Mouse (Mus musculus) liver, embryonic 15.5 days (tissue): Measurements from ENCODE around the gene Eea1. TPM values are rescaled to one million over a fixed set of nuclear protein-coding genes. Genes with fewer than 3 reads are reported as not detected.
"Not testable (repeated sequence)": the region's sequence is repeated elsewhere in the genome, so short reads cannot be mapped to it uniquely, and the experiment has no call there.

Source experiments
- ATAC-seq: fragments of 200-750 bp; cut with Nextera tagmentation; 2 replicates; pipeline ENCODE4 v1.8.0; 2017; ENCODE audit warnings: moderate number of reproducible peaks, mild to moderate bottlenecking, moderate library complexity; ENCODE audit not compliant: insufficient read depth
- H3K27ac ChIP-seq: fragments of 300-500 bp; sonication (generic); replicated peaks from 2 replicates; pipeline ENCODE4 v1.5.1; 2015; ENCODE audit warnings: mild to moderate bottlenecking, inconsistent platforms
- H3K27me3 ChIP-seq: fragments of 300-500 bp; sonication (generic); 2 replicates; pipeline ENCODE4 v1.6.1; 2015; ENCODE audit warnings: mild to moderate bottlenecking, inconsistent platforms
- H3K36me3 ChIP-seq: fragments of 300-500 bp; sonication (generic); replicated peaks from 2 replicates; pipeline ENCODE4 v1.6.1; 2015; ENCODE audit warnings: moderate library complexity, mild to moderate bottlenecking, inconsistent platforms
- H3K4me1 ChIP-seq: fragments of 300-500 bp; sonication (generic); replicated peaks from 2 replicates; pipeline ENCODE4 v1.6.1; 2015; ENCODE audit warnings: inconsistent platforms
- H3K4me2 ChIP-seq: fragments of 300-500 bp; sonication (generic); 2 replicates; pipeline ENCODE4 v1.6.1; 2015; ENCODE audit warnings: moderate library complexity, mild to moderate bottlenecking, inconsistent platforms
- H3K4me3 ChIP-seq: fragments of 300-500 bp; sonication (generic); replicated peaks from 2 replicates; pipeline ENCODE4 v1.5.1; 2015; ENCODE audit warnings: mild to moderate bottlenecking, inconsistent platforms
- H3K9ac ChIP-seq: fragments of 300-500 bp; sonication (generic); 2 replicates; pipeline ENCODE4 v1.6.1; 2015; ENCODE audit warnings: moderate library complexity, mild to moderate bottlenecking, inconsistent platforms
- H3K9me3 ChIP-seq: fragments of 300-500 bp; sonication (generic); replicated peaks from 2 replicates; pipeline ENCODE4 v1.6.1; 2016; ENCODE audit warnings: inconsistent platforms
- WGBS: fragments of 180-500 bp; shearing (Covaris S2); methylation state at CpG from one replicate; pipeline ENCODE4 v1.1.7; 2015; ENCODE audit warnings: mixed read lengths; ENCODE audit not compliant: insufficient replicate concordance; 5-methylcytosine and 5-hydroxymethylcytosine counted together
- polyA plus RNA-seq: library from polyadenylated mRNA; unstranded; fragments of >200 nt; fragmentation: Nextera tagmentation; extraction: Ambion mirVana; gene quantifications from 2 replicates; pipeline ENCODE4 v1.2.1, GENCODE M21; 2015

Eea1 gene
- polyA plus RNA-seq, 1 experiment from 2014 or later, result 7.7 TPM

- no peaks in the 10 kb centered on the region for H3K27me3 ChIP-seq
- ATAC-seq, result no peak
- WGBS, result 69% methylated on average over 5 of the region's 5 CpGs
- H3K36me3 ChIP-seq, result no peaks in the 10 kb centered on the region
- H3K4me1 ChIP-seq, result peaks cover 4% of the 10 kb centered on the region
- no peak overlapping the region for H3K4me3 ChIP-seq
- no peak overlapping the region for H3K4me2 ChIP-seq
- H3K27ac ChIP-seq, result no peak overlapping the region
- H3K9me3 ChIP-seq, result no peaks in the 10 kb centered on the region
- no peak overlapping the region for H3K9ac ChIP-seq
These were observed 29.4 kb upstream of the Eea1 start for GRCm38 (mm10) chr10:95911016-95911415.

- WGBS, result 72% methylated on average over 5 of the region's 5 CpGs
- Histone ChIP-seq H3K27ac (no peak overlapping the region), H3K4me3 (no peak overlapping the region), H3K9ac (no peak overlapping the region), H3K9me3 (no peaks in the 10 kb centered on the region), H3K4me1 (peaks cover 2% of the 10 kb centered on the region), H3K36me3 (no peaks in the 10 kb centered on the region), H3K27me3 (no peaks in the 10 kb centered on the region), H3K4me2 (no peak overlapping the region)
- no peak for ATAC-seq
These were observed 25.8 kb upstream of the Eea1 start for GRCm38 (mm10) chr10:95914434-95915174.

- no peak overlapping the region for H3K9ac ChIP-seq
- no peak for ATAC-seq
- no peak overlapping the region for H3K27ac ChIP-seq
- H3K27me3 ChIP-seq, result no peaks in the 10 kb centered on the region
- no peaks in the 10 kb centered on the region for H3K36me3 ChIP-seq
- WGBS, result 26% methylated on average over 3 of the region's 3 CpGs
- no peak overlapping the region for H3K4me2 ChIP-seq
- no peaks in the 10 kb centered on the region for H3K9me3 ChIP-seq
- H3K4me3 ChIP-seq, result no peak overlapping the region
- H3K4me1 ChIP-seq, result no peaks in the 10 kb centered on the region
These were observed 21.7 kb upstream of the Eea1 start for GRCm38 (mm10) chr10:95918716-95919115.

- no peak for ATAC-seq
- Histone ChIP-seq H3K4me1 (no peaks in the 10 kb centered on the region), H3K36me3 (no peaks in the 10 kb centered on the region), H3K4me3 (no peak overlapping the region), H3K27me3 (no peaks in the 10 kb centered on the region), H3K27ac (no peak overlapping the region), H3K9ac (no peak overlapping the region), H3K9me3 (no peaks in the 10 kb centered on the region), H3K4me2 (no peak overlapping the region)
- WGBS, result 62% methylated on average over 6 of the region's 6 CpGs
These were observed 16.9 kb upstream of the Eea1 start for GRCm38 (mm10) chr10:95923263-95924217.

- H3K4me3 ChIP-seq, H3K27ac ChIP-seq, ATAC-seq, H3K9ac ChIP-seq, H3K4me2 ChIP-seq, H3K9me3 ChIP-seq, H3K4me1 ChIP-seq, H3K36me3 ChIP-seq, H3K27me3 ChIP-seq: not testable (repeated sequence)
- WGBS, result 80% methylated on average over 13 of the region's 13 CpGs
These were observed 6.8 kb upstream of the Eea1 start for GRCm38 (mm10) chr10:95933631-95934030.

GRCm38 (mm10) chr10:95940901-95941767, 684 bp downstream of the Eea1 start:
- Histone ChIP-seq H3K9ac (peak overlapping the region; percentile 93), H3K4me2 (peak overlapping the region; percentile 91), H3K4me3 (peak overlapping the region; percentile 93), H3K27ac (peak overlapping the region; percentile 96), H3K9me3 (no peaks in the 10 kb centered on the region), H3K4me1 (peaks cover 30% of the 10 kb centered on the region), H3K36me3 (peaks cover 4% of the 10 kb centered on the region; the same call in 1 of the 2 replicates), H3K27me3 (no peaks in the 10 kb centered on the region)
- WGBS, result 3% methylated on average over 66 of the region's 69 CpGs
- ATAC-seq, result peak; percentile 90

GRCm38 (mm10) chr10:95941768-95942425, 1.4 kb downstream of the Eea1 start:
- Histone ChIP-seq H3K27ac (no peak overlapping the region), H3K4me2 (peak overlapping the region; percentile 91), H3K9ac (peak overlapping the region; percentile 93; the same call in 1 of the 2 replicates), H3K4me1 (peaks cover 30% of the 10 kb centered on the region), H3K4me3 (peak overlapping the region; percentile 93), H3K9me3 (no peaks in the 10 kb centered on the region), H3K36me3 (peaks cover 4% of the 10 kb centered on the region; the same call in 1 of the 2 replicates), H3K27me3 (no peaks in the 10 kb centered on the region)
- ATAC-seq, result no peak
- WGBS, result 26% methylated on average over 6 of the region's 6 CpGs

GRCm38 (mm10) chr10:95945086-95945485, 4.6 kb downstream of the Eea1 start:
- Histone ChIP-seq H3K4me2 (no peak overlapping the region), H3K9me3 (no peaks in the 10 kb centered on the region), H3K9ac (no peak overlapping the region), H3K4me3 (no peak overlapping the region), H3K4me1 (peaks cover 20% of the 10 kb centered on the region), H3K27me3 (no peaks in the 10 kb centered on the region), H3K36me3 (peaks cover 4% of the 10 kb centered on the region; the same call in 1 of the 2 replicates), H3K27ac (no peak overlapping the region)
- 85% methylated on average over 1 of the region's 1 CpGs for WGBS
- ATAC-seq, result no peak

- no peak for ATAC-seq
- no peaks in the 10 kb centered on the region for H3K27me3 ChIP-seq
- no peaks in the 10 kb centered on the region for H3K9me3 ChIP-seq
- no peak overlapping the region for H3K4me2 ChIP-seq
- no peak overlapping the region for H3K4me3 ChIP-seq
- peaks cover 17% of the 10 kb centered on the region for H3K4me1 ChIP-seq
- no peak overlapping the region for H3K9ac ChIP-seq
- H3K36me3 ChIP-seq, result no peaks in the 10 kb centered on the region
- no peak overlapping the region for H3K27ac ChIP-seq
- WGBS, result 65% methylated on average over 3 of the region's 3 CpGs
These were observed 9.0 kb downstream of the Eea1 start for GRCm38 (mm10) chr10:95949410-95949809.

GRCm38 (mm10) chr10:95950194-95950593, 9.7 kb downstream of the Eea1 start:
- ATAC-seq, result no peak

More at GRCm38 (mm10) chr10:95950194-95950593, 9.7 kb downstream of the Eea1 start:
- no peaks in the 10 kb centered on the region for H3K36me3 ChIP-seq
- H3K9ac ChIP-seq, result no peak overlapping the region
- no peak overlapping the region for H3K27ac ChIP-seq
- peaks cover 18% of the 10 kb centered on the region for H3K4me1 ChIP-seq
- no peaks in the 10 kb centered on the region for H3K27me3 ChIP-seq
- 69% methylated on average over 5 of the region's 5 CpGs for WGBS
- H3K4me3 ChIP-seq, result no peak overlapping the region
- H3K9me3 ChIP-seq, result no peaks in the 10 kb centered on the region
- H3K4me2 ChIP-seq, result no peak overlapping the region
